Mouse (Mus musculus) retina, embryonic 14.5 days (tissue): ENCODE results near the gene Por.

Experiments used
- DNase-seq: peaks from one replicate; pipeline ENCODE4 v3.0.0-alpha.2; 2015; ENCODE audit warnings: low spot score

Gene Por

GRCm38 (mm10) chr5:135777796-135778470, 108.1 kb downstream of the Por start, which contains the start of gene Styxl1:
Gene Styxl1 (minus strand): TSS chr5:135778385.
- DNase-seq, result peak; percentile 56

- DNase-seq, result peak; percentile 100
Measured at GRCm38 (mm10) chr5:135778471-135779445, 108.9 kb downstream of the Por start, which contains the start of gene Mdh2. Gene Mdh2 (plus strand): TSS chr5:135778480.

DNA sequence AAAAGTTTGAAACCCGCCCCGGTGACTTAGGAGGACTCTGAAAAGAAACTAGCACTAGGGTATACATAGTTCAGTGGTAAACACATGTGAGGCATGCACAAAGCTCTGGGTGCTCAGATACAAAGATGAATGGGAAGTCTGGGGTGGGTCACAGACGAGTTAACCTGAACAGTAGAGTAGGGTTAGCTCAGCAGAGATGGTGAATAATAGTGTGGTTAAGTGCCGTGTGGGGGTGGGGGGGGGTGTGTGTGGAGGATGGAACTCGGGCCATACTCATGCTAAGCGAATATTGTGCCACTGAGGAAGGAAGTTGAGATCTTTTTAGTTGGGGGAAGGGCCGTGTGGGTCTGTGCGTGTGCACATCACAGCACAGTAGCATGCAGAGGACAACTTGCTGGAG, 110.5 kb downstream of the Por start:
- no peak for DNase-seq

DNA sequence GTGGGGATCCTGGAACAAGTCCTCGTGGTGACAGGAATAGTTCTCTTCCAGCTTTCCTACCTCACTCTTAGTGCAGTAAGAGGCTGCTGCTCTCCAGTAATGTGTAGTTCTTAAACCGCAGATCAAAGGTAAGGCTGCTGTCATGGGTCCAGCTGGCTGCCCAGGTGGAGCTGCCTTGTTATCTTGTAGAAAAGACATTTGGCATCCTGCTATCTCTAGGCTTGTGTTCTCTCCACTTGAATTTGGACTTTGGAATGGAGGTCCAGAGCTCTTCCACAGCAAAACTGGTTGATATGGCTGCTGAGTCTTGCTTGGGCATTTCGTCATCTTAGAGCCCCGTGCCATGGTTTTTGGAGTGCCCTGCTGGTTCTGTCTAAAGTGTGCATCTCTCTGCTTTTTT, 113.1 kb downstream of the Por start:
- no peak for DNase-seq
